Mouse (Mus musculus) gastrocnemius, postnatal 14 days (tissue): ENCODE data around the gene Tubb2a. TPM values are rescaled to one million over a fixed set of nuclear protein-coding genes. Genes with fewer than 3 reads are reported as not detected.

Experiments
- DNase-seq: peaks from one replicate; pipeline ENCODE4 v3.0.0; 2021; ENCODE audit warnings: mixed read lengths
- intact Hi-C: fragments of 180-260 bp; cut with DNase I; formaldehyde crosslinking; loops from one replicate; pipeline ENCODE4 v1.15.1; 2025; ENCODE audit warnings: low total_unique reads
- long read RNA-seq, 2 experiments: library from polyadenylated mRNA; stranded (forward); transcript quantifications; one replicate each; pipeline ENCODE4 v2.0.0; 2021
- total RNA-seq, 2 experiments: library from RNA; stranded (reverse); gene quantifications; 2 replicates each; pipeline ENCODE4 v1.2.3; 2021

Tubb2a gene
- total RNA-seq: 10 to 100 TPM; 19.3 to 24.4 TPM
- long read RNA-seq, experiment 1, transcript Tubb2a-201 (4 exons, 1,610 nt): major isoform, 26 of 28 reads
- long read RNA-seq, experiment 1, partial matches to known transcripts: 0 of 28 reads
- long read RNA-seq, experiment 1, other reads (novel, unspliced or antisense): 2 of 28 reads
- long read RNA-seq, experiment 2, transcript Tubb2a-201 (4 exons, 1,610 nt): major isoform, 39 of 42 reads
- long read RNA-seq, experiment 2, partial matches to known transcripts: 0 of 42 reads
- long read RNA-seq, experiment 2, other reads (novel, unspliced or antisense): 3 of 42 reads

- DNase-seq: peak; percentile 95
- intact Hi-C loops: no loop called here
These were observed at the start of gene Tubb2a for GRCm38 (mm10) chr13:34077492-34078271. Gene Tubb2a, minus strand, starts transcription at chr13:34078007.

GRCm38 (mm10) chr13:34125711-34126110 is 47.9 kb upstream of the Tubb2a start:
- DNase-seq: peak; percentile 75
- intact Hi-C loops: no loop called here

- intact Hi-C loops: no loop called here
- no peak for DNase-seq
These were observed 42.7 kb upstream of the Tubb2a start for GRCm38 (mm10) chr13:34120536-34120935.

GRCm38 (mm10) chr13:34119406-34119805 is 41.6 kb upstream of the Tubb2a start:
- intact Hi-C loops: no loop called here
- DNase-seq: no peak

- intact Hi-C loops: no loop called here
- no peak for DNase-seq
These were observed 41.0 kb upstream of the Tubb2a start for GRCm38 (mm10) chr13:34118816-34119215.

GRCm38 (mm10) chr13:34116508-34116907 is 38.7 kb upstream of the Tubb2a start:
- no peak for DNase-seq
- intact Hi-C loops: no loop called here

- intact Hi-C loops: no loop called here
- no peak for DNase-seq
These were observed 36.8 kb upstream of the Tubb2a start for GRCm38 (mm10) chr13:34114654-34115053.

GRCm38 (mm10) chr13:34113086-34113485 is 35.3 kb upstream of the Tubb2a start:
- intact Hi-C loops: no loop called here
- DNase-seq: no peak

- no peak for DNase-seq
- intact Hi-C loops: no loop called here
These were observed 34.7 kb upstream of the Tubb2a start for GRCm38 (mm10) chr13:34112369-34113081.

- intact Hi-C loops: no loop called here
- DNase-seq: no peak
These were observed 34.1 kb upstream of the Tubb2a start for GRCm38 (mm10) chr13:34111878-34112277.

- intact Hi-C loops: no loop called here
These were observed 33.2 kb upstream of the Tubb2a start for GRCm38 (mm10) chr13:34111019-34111418.

GRCm38 (mm10) chr13:34109677-34110058 is 31.9 kb upstream of the Tubb2a start:
- no peak for DNase-seq
- intact Hi-C loops: no loop called here

More at GRCm38 (mm10) chr13:34111019-34111418, 33.2 kb upstream of the Tubb2a start:
- no peak for DNase-seq

- intact Hi-C loops: no loop called here
- no peak for DNase-seq
These were observed 31.3 kb upstream of the Tubb2a start for GRCm38 (mm10) chr13:34109035-34109676.

GRCm38 (mm10) chr13:34106999-34107398 is 29.2 kb upstream of the Tubb2a start:
- intact Hi-C loops: no loop called here
- no peak for DNase-seq

GRCm38 (mm10) chr13:34106256-34106655 is 28.4 kb upstream of the Tubb2a start:
- intact Hi-C loops: no loop called here
- DNase-seq: no peak

- intact Hi-C loops: no loop called here
- DNase-seq: no peak
These were observed 27.6 kb upstream of the Tubb2a start for GRCm38 (mm10) chr13:34105364-34105763.

- intact Hi-C loops: no loop called here
These were observed 24.1 kb upstream of the Tubb2a start for GRCm38 (mm10) chr13:34101908-34102307.

GRCm38 (mm10) chr13:34101247-34101646 is 23.4 kb upstream of the Tubb2a start:
- intact Hi-C loops: no loop called here
- DNase-seq: no peak

More at GRCm38 (mm10) chr13:34101908-34102307, 24.1 kb upstream of the Tubb2a start:
- no peak for DNase-seq

- intact Hi-C loops: no loop called here
- no peak for DNase-seq
These were observed 22.9 kb upstream of the Tubb2a start for GRCm38 (mm10) chr13:34100733-34101132.

- intact Hi-C loops: no loop called here
These were observed 19.3 kb upstream of the Tubb2a start for GRCm38 (mm10) chr13:34097086-34097485.

More at GRCm38 (mm10) chr13:34097086-34097485, 19.3 kb upstream of the Tubb2a start:
- DNase-seq: no peak
